Mouse (Mus musculus): Measurements from ENCODE around the gene Cd101. TPM values are rescaled to one million over a fixed set of nuclear protein-coding genes. Genes with fewer than 3 reads are reported as not detected.

The Cd101 gene
- polyA plus RNA-seq, 1 experiment from 2014 or later: 0.37 TPM

DNA sequence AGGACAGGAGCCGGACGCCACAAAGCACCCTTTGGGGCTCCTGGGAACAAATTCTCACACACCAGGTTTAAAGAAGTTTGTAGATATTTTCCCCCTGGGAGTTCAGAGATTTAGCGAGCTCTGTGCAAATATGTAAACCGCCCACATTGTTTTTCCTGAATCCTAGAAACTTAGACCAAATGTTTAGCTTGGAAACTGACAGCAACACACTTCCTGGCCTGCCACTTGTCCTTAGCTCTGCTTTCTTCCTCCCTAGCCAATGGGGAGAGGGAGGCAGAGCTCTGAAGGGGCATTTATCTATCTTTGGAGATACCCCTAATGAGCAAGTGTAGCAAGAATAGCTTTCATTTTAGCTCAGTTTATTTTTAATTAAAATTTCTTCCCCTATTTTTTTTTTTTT is 14.1 kb downstream of the Cd101 start:
- Histone ChIP-seq H3K27me3 (replicated peaks) (no peaks in the 10 kb centered on the region), H3K27ac (replicated peaks) (peak overlapping the region; percentile 66), H3K4me2 (peak overlapping the region; percentile 33), H3K4me3 (no peak overlapping the region), H3K9ac (peak overlapping the region; percentile 40; the same call in 1 of the 2 replicates), H3K36me3 (no peaks in the 10 kb centered on the region), H3K4me1 (peaks cover 34% of the 10 kb centered on the region), H3K9me3 (no peaks in the 10 kb centered on the region)
- ATAC-seq (ENCODE audit: extremely low read depth, insufficient number of reproducible peaks, low FRiP score, low TSS enrichment): no peak
- WGBS: 42% methylated on average over 4 of the region's 4 CpGs

DNA sequence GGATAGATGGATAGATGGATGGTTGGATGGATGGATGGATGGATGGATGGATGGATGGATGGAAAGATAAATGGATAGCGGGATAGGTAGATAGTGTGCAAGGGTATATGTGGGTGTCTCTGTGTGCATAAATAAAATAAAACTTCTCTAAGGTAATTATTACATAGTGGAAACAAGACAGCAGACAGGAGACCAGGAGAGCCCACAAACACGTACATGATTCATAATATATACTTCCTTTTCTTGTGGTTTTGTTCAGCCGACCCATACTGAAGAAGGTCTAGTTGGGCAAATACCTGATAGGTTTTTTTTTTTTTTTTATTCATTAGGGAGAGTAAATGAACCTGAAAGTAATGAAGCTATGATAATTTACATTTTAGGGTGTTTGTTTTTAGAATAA is 15.8 kb downstream of the Cd101 start:
- Histone ChIP-seq H3K9me3 (no peaks in the 10 kb centered on the region), H3K4me1 (peaks cover 34% of the 10 kb centered on the region), H3K27me3 (replicated peaks) (no peaks in the 10 kb centered on the region), H3K27ac (replicated peaks) (no peak overlapping the region), H3K36me3 (no peaks in the 10 kb centered on the region), H3K4me3 (no peak overlapping the region), H3K4me2 (no peak overlapping the region), H3K9ac (no peak overlapping the region)
- 79% methylated on average over 3 of the region's 3 CpGs for WGBS
- no peak for ATAC-seq (ENCODE audit: extremely low read depth, insufficient number of reproducible peaks, low FRiP score, low TSS enrichment)

DNA sequence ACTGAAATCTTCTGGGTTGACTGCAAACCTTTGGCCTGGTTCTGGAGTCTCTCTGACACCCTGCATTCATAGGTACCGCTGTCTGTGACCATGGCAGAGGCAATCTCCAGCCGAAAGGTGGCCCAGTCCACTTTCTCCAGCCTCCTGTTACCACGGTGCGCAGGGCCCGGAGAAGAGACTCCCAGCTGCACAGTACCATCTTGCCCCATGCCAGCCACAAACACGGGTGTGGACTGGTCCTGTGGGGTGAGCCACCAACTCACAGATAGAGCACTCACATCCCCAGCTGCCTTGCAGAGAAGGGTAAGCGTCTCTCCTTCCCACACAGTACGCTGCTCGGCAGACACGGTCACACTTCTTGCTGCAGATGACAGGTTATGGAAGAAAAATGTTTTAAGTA is 16.4 kb downstream of the Cd101 start:
- H3K4me2 ChIP-seq: no peak overlapping the region

DNA sequence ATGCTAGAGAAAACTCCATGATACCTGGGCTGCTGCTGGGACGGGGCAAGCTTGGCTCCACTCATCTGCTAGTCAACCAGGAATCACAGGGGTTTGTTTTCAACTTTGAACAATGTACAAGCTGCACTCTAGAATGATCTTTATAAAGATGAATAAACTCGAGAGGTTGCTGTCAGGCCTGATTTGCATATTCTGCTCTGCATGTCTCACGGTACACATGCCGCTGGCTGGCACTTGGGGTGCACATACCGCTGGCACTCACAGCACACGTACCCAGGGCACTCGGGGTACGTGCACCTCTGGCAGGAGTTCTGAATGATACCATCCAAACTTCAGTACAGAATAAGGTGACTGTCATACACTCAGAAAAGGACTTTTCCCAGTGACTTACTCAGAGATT is 16.8 kb downstream of the Cd101 start:
- Histone ChIP-seq H3K4me3 (no peak overlapping the region), H3K9me3 (no peaks in the 10 kb centered on the region), H3K36me3 (no peaks in the 10 kb centered on the region), H3K27ac (replicated peaks) (peak overlapping the region; percentile 37; the same call in 1 of the 2 replicates), H3K27me3 (replicated peaks) (no peaks in the 10 kb centered on the region), H3K4me1 (peaks cover 37% of the 10 kb centered on the region), H3K4me2 (no peak overlapping the region), H3K9ac (no peak overlapping the region)
- WGBS: 75% methylated on average over 8 of the region's 8 CpGs
- no peak for ATAC-seq (ENCODE audit: extremely low read depth, insufficient number of reproducible peaks, low FRiP score, low TSS enrichment)

More for the DNA sequence above, 16.4 kb downstream of the Cd101 start:
- no peaks in the 10 kb centered on the region for H3K27me3 ChIP-seq (replicated peaks)
- no peaks in the 10 kb centered on the region for H3K9me3 ChIP-seq
- peaks cover 34% of the 10 kb centered on the region for H3K4me1 ChIP-seq
- WGBS: 82% methylated on average over 10 of the region's 10 CpGs
- no peaks in the 10 kb centered on the region for H3K36me3 ChIP-seq
- no peak overlapping the region for H3K4me3 ChIP-seq
- no peak overlapping the region for H3K9ac ChIP-seq
- no peak for ATAC-seq (ENCODE audit: extremely low read depth, insufficient number of reproducible peaks, low FRiP score, low TSS enrichment)
- H3K27ac ChIP-seq (replicated peaks): no peak overlapping the region

DNA sequence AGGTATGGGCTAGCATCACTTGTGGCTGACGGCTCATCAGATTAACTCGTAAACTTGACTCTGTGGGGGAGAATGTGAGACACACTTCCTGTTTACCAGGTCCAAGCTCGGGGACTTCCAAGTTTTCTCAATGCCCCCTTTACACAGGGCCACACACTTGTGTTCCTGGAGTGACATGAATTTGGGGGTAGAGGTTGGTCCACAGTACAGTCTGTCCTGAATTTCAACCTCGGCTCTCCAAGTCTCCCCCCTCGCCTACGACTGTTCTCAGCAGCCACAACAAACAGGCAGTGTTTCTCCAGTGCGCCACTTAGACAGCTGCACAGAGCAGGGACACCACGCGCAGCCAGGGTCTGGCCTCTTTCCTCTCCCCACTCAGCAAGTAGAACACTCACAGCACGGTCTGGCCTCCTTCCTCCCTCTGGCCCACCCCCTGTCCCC is 17.2 kb downstream of the Cd101 start:
- H3K36me3 ChIP-seq: no peaks in the 10 kb centered on the region
- no peaks in the 10 kb centered on the region for H3K27me3 ChIP-seq (replicated peaks)
- H3K27ac ChIP-seq (replicated peaks): peak overlapping the region; percentile 37
- 38% methylated on average over 10 of the region's 10 CpGs for WGBS
- H3K4me2 ChIP-seq: no peak overlapping the region
- H3K9me3 ChIP-seq: no peaks in the 10 kb centered on the region
- H3K4me1 ChIP-seq: peaks cover 42% of the 10 kb centered on the region
- no peak overlapping the region for H3K4me3 ChIP-seq
- ATAC-seq (ENCODE audit: extremely low read depth, insufficient number of reproducible peaks, low FRiP score, low TSS enrichment): no peak
- H3K9ac ChIP-seq: no peak overlapping the region; the same call in 1 of the 2 replicates

DNA sequence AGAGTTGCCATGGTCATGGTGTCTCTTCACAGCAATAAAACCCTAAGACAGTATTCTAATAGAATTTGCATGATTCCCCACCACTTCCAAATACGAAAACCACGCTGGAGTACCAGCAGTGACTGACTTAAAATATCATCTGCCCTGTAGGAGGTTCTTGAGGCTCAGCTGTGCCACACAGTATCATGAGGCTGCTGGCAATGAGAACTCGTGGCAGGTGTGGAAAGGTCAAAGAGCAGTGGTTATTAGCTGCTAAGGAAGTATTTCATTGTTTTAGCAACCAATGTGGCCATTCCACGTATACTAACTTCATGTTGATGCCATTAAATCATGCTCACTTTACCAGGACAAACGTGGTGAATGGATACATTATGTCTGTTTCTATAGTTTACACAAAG is 18.2 kb downstream of the Cd101 start:
- Histone ChIP-seq H3K9ac (no peak overlapping the region), H3K27me3 (replicated peaks) (no peaks in the 10 kb centered on the region), H3K27ac (replicated peaks) (no peak overlapping the region), H3K9me3 (no peaks in the 10 kb centered on the region), H3K4me3 (no peak overlapping the region), H3K36me3 (no peaks in the 10 kb centered on the region), H3K4me2 (no peak overlapping the region), H3K4me1 (peaks cover 46% of the 10 kb centered on the region)
- WGBS: 74% methylated on average over 5 of the region's 5 CpGs
- ATAC-seq (ENCODE audit: extremely low read depth, insufficient number of reproducible peaks, low FRiP score, low TSS enrichment): no peak

DNA sequence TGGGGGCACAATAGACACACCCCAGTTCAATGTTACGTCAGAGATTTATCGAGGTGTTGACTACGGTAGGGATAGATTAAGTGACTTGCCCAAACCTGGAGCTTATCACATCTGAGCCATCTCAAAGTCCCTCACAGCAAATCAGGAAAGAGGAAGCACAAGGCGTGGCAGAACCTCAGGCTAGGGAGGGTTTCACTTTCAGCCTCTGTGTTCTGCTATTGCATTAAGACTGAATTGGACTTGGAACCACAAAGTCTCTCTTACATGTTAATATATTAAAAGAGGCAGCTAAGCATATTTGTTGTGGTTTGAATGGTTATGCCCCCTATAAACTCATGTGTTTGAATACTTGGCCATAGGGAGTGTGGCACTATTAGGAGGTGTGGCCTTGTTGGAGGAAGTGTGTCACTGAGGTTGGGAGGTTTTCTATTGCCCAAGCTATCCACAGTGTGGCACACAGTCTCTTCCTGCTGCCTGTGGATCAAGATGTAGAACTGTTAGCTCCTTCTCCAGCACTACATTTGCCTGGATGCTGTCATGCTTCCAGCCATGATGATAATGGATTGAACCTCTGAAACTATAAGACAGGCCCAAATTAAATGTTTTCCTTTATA is 18.7 kb downstream of the Cd101 start:
- Histone ChIP-seq H3K4me1 (peaks cover 45% of the 10 kb centered on the region), H3K27me3 (replicated peaks) (no peaks in the 10 kb centered on the region), H3K4me2 (no peak overlapping the region), H3K9ac (no peak overlapping the region), H3K36me3 (no peaks in the 10 kb centered on the region), H3K27ac (replicated peaks) (no peak overlapping the region), H3K4me3 (no peak overlapping the region), H3K9me3 (no peaks in the 10 kb centered on the region)
- no peak for ATAC-seq (ENCODE audit: extremely low read depth, insufficient number of reproducible peaks, low FRiP score, low TSS enrichment)
- 86% methylated on average over 4 of the region's 4 CpGs for WGBS

DNA sequence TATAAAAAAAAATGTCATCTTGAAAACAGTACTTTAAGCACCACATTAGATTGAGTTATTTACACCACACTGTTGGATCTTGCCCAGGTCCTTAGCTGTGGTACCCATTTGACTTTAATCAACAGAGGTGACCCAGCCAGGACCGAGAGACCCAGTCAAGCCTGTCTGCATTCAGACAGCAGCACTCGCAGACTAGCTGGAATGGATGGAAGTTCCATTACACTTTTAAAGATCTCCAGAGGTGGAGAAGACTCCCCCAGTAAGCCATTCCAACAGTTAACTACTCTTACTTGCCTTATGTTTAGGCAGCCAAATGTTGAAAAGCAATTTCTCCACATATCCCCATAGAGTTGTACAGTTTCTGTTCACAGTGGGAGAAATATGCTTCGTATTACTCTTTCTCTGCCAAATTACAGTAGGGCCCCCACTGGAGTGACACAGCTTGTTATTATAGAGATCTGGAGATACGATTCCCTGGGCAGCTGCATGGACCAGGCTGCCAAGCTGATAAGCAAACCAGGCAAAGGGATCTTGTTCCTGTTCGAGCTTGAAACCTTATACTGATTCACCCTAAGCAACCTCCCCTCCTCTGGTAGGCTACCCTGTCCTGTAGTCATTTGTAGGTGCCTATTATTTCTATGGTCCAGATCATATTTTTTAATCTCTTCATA is 22.1 kb downstream of the Cd101 start:
- H3K4me2 ChIP-seq: no peak overlapping the region
- H3K27ac ChIP-seq (replicated peaks): no peak overlapping the region
- no peak for ATAC-seq (ENCODE audit: extremely low read depth, insufficient number of reproducible peaks, low FRiP score, low TSS enrichment)
- H3K4me3 ChIP-seq: no peak overlapping the region
- WGBS: 46% methylated on average over 5 of the region's 5 CpGs
- H3K27me3 ChIP-seq (replicated peaks): no peaks in the 10 kb centered on the region
- no peak overlapping the region for H3K9ac ChIP-seq
- H3K4me1 ChIP-seq: peaks cover 31% of the 10 kb centered on the region
- 0 out of 2 replicates have a peak, but pooled peaks cover 2% of the 10 kb centered on the region for H3K36me3 ChIP-seq
- H3K9me3 ChIP-seq: no peaks in the 10 kb centered on the region

DNA sequence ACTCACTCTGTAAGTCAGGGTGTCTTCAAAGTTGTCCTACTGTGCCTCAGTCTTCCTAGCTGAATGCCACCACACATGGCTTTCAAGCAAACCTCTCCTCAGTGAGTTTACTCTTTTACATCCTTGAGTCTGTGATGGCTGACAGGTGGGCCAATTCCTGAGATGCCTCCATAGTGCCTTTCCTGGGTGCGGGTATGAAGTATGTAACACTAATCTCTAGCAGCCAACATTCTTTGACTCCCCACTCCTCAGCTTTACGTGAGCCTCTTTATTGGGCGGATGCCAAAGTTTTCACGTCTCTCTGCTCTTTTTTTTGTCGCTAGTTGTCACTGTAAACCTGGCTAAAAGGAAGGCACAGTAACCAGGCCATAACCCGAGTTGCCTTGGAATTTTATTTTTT is 24.0 kb downstream of the Cd101 start:
- Histone ChIP-seq H3K36me3 (0 out of 2 replicates have a peak, but pooled peaks cover 2% of the 10 kb centered on the region), H3K27me3 (replicated peaks) (no peaks in the 10 kb centered on the region), H3K27ac (replicated peaks) (no peak overlapping the region), H3K4me3 (no peak overlapping the region), H3K9ac (no peak overlapping the region), H3K4me1 (peaks cover 24% of the 10 kb centered on the region), H3K4me2 (no peak overlapping the region), H3K9me3 (no peaks in the 10 kb centered on the region)
- WGBS: 45% methylated on average over 6 of the region's 6 CpGs
- no peak for ATAC-seq (ENCODE audit: extremely low read depth, insufficient number of reproducible peaks, low FRiP score, low TSS enrichment)

DNA sequence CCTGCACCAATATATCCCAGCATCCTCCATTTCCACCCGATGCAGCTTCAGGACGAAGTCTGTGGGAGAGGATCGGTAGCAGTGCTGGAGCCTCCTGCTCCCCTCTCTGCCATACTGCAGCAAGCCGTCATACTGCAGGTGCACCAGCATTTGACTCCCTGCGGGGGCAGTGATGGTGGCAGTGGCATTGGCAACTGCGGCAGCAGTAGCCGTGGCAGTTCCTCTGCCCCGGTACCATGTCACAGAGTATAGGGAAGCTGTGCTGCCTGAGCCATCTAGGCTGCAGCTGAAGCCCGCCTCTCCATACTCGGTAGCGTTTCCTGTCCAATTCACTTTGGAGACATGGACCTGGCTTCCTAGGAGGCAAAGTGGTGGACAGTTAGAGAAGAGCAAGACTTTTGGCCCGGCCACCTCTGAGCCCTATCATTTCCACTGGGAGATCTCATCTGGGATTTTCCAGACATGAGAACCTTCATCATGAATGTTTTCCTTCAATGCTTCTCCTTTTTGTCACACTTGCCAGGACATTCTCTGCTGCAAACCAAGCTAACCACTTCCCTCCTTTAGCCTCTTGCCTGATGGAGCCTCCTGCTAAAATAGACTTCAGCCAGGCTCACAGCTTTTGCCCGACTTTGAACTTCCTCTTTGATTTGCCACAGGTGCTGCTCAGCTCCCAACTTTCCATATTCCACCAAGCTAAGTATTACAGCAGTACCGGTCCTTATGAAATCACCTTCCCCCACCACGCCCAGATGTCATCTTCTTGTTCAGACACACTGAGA is 25.6 kb downstream of the Cd101 start:
- Histone ChIP-seq H3K4me2 (no peak overlapping the region), H3K4me3 (no peak overlapping the region), H3K27ac (replicated peaks) (no peak overlapping the region), H3K9me3 (no peaks in the 10 kb centered on the region), H3K36me3 (0 out of 2 replicates have a peak, but pooled peaks cover 2% of the 10 kb centered on the region), H3K9ac (no peak overlapping the region), H3K27me3 (replicated peaks) (no peaks in the 10 kb centered on the region), H3K4me1 (peaks cover 30% of the 10 kb centered on the region)
- ATAC-seq (ENCODE audit: extremely low read depth, insufficient number of reproducible peaks, low FRiP score, low TSS enrichment): no peak
- WGBS: 84% methylated on average over 15 of the region's 15 CpGs

DNA sequence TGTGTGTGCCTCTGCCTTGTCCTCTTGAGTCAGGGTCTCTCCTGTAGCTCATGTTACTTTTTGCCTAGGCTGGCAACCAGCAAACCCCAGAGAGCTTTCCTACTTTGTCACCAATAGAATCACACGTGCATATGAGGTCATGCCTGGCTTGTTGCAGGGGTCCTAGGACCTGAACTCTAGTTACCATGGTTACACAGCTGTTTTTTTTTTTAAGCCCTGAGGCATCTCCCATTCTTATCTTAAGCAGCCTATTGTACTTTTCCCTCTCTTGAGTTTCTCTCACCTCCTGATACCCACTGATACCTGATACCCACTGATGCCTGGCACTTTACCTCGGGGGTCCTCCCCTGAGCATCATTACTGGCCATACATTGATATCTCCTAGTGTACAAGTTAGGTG is 29.6 kb downstream of the Cd101 start:
- no peak for ATAC-seq (ENCODE audit: extremely low read depth, insufficient number of reproducible peaks, low FRiP score, low TSS enrichment)
- no peak overlapping the region for H3K4me3 ChIP-seq
- peaks cover 27% of the 10 kb centered on the region for H3K4me1 ChIP-seq
- H3K27me3 ChIP-seq (replicated peaks): no peaks in the 10 kb centered on the region
- no peaks in the 10 kb centered on the region for H3K9me3 ChIP-seq
- H3K9ac ChIP-seq: no peak overlapping the region
- no peak overlapping the region for H3K27ac ChIP-seq (replicated peaks)
- no peak overlapping the region for H3K4me2 ChIP-seq
- 28% methylated on average over 2 of the region's 2 CpGs for WGBS
- 0 out of 2 replicates have a peak, but pooled peaks cover 2% of the 10 kb centered on the region for H3K36me3 ChIP-seq
